Mouse (Mus musculus): ENCODE results near the gene Gm12789. TPM values are rescaled to one million over a fixed set of nuclear protein-coding genes. Genes with fewer than 3 reads are reported as not detected.

Gm12789 gene
- total and polyA plus RNA-seq, 3 experiments, result not detected

GRCm38 (mm10) chr4:102026619-102027018, 40.2 kb downstream of the Gm12789 start:
- H3K27ac ChIP-seq, result no peak overlapping the region
- no peak for DNase-seq
- H3K4me3 ChIP-seq, result no peak overlapping the region
- intact Hi-C loops (cut with DNase I), result no loop called here
- H3K9ac ChIP-seq (ENCODE audit: low read depth, low read length), result no peak overlapping the region
- H3K36me3 ChIP-seq (ENCODE audit: control insufficient read depth, insufficient read depth, low read length), result no peaks in the 10 kb centered on the region
- no peak for TF ChIP-seq CTCF (IDR thresholded peaks at IDR 0.05)
- TF ChIP-seq EP300 (IDR thresholded peaks at IDR 0.05; ENCODE audit: insufficient read depth, low read depth, low read length), result no peak
- no peak for TF ChIP-seq POLR2A (IDR thresholded peaks at IDR 0.05; ENCODE audit: insufficient read depth, low read depth, low read length)
- H3K4me1 ChIP-seq (ENCODE audit: control insufficient read depth, insufficient read depth, low read length), result no peaks in the 10 kb centered on the region
- 80% methylated on average over 6 of the region's 6 CpGs for WGBS
- H3K27me3 ChIP-seq (ENCODE audit: control insufficient read depth, insufficient read depth, low read length), result no peaks in the 10 kb centered on the region
- H3K79me2 ChIP-seq (replicated peaks; ENCODE audit: control insufficient read depth, insufficient read depth, low read length), result no peaks in the 10 kb centered on the region

Other genes starting within 250 kb of the Gm12789 start
- gene B020004J07Rik, start 142.6 kb upstream of the Gm12789 start, total RNA-seq (2021), result not detected
- gene B020004J07Rik, start 142.6 kb upstream of the Gm12789 start, polyA plus RNA-seq (2012; rRNA removed), result not detected in 2 replicates
- not detected for gene C130073F10Rik, start 92.8 kb upstream of the Gm12789 start, total RNA-seq (2021)
- gene C130073F10Rik, start 92.8 kb upstream of the Gm12789 start, polyA plus RNA-seq (2012; rRNA removed), result not detected in 2 replicates
- gene Gm12800, start 77.5 kb upstream of the Gm12789 start, total RNA-seq (2021), result not detected
- gene Gm12800, start 77.5 kb upstream of the Gm12789 start, polyA plus RNA-seq (2012; rRNA removed), result not detected in 2 replicates
- not detected for gene Gm12794, start 46.2 kb upstream of the Gm12789 start, total RNA-seq (2021)
- not detected in 2 replicates for gene Gm12794, start 46.2 kb upstream of the Gm12789 start, polyA plus RNA-seq (2012; rRNA removed)
- gene Gm12790, start 5.6 kb upstream of the Gm12789 start, total RNA-seq (2021), result not detected
- gene Gm12790, start 5.6 kb upstream of the Gm12789 start, polyA plus RNA-seq (2012; rRNA removed), result not detected in 2 replicates
- 10 to 100 TPM; 28.2 to 29.4 TPM for gene Pde4b, start 100.9 kb downstream of the Gm12789 start, total RNA-seq (2021)
- gene Pde4b, start 100.9 kb downstream of the Gm12789 start, polyA plus RNA-seq (2012; rRNA removed), result 16.3 and 29.7 TPM in 2 replicates